Mouse (Mus musculus): ENCODE measurements around the gene Hist1h2bj.

GRCm38 (mm10) chr13:22040464-22041141, 2.4 kb upstream of the Hist1h2bj start:
- no peak for TF ChIP-seq POLR2A (IDR thresholded peaks at IDR 0.05; ENCODE audit: borderline replicate concordance, control insufficient read depth, low read depth, low read length)
- TF ChIP-seq CTCF (IDR thresholded peaks at IDR 0.05; ENCODE audit: control insufficient read depth, insufficient read depth, low read length): no peak
